21 mouse cellular contexts compared by ENCODE assay signal in the genomic region with DNA sequence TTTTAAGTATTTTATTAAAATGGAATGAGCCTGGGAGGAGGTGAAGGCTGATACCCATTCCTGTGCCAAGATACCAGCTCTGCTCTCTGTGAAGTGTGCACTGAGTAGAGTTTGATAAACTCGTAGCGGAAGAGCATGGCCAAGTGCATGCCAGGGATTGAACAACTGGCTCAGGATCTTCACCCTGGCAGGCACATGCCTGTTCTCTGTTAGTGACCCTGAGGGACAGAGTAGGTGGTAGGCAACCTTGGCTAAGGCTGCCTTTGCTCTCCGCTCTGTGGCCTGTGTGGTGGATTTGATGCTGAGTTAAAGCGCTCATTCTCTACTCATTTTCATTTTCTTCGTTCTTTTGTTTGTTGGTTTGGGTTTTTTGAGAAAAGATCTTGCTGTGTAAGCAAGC. TPM values are rescaled to one million over a fixed set of nuclear protein-coding genes. Genes with fewer than 3 reads are reported as not detected.
"Had no signal": no experiment of that assay in that cellular context is flagged by ENCODE, and none has a peak within 500 bp of the region (broad histone marks: within the 10 kb centered on the region; RNA-seq: fewer than 3 reads in every experiment).

No protein-coding gene starts in this region.

- DNase-seq: lung, adult 2 months; lung, postnatal 14 days; lung, postnatal 36 days; midbrain, embryonic 14.5 days; right cerebral cortex, postnatal 14 days; thymus, adult 2 months; thymus, postnatal 25 days; thymus, postnatal 4 days had no signal

- H3K27ac ChIP-seq: lung, embryonic 15.5 days; macrophage; midbrain, embryonic 12.5 days; neural tube, embryonic 12.5 days; stomach, embryonic 15.5 days; stomach, postnatal 0 days had no signal

- H3K27me3 ChIP-seq: lung, embryonic 15.5 days; megakaryocyte, embryonic 14.5 days; midbrain, embryonic 12.5 days; neural tube, embryonic 12.5 days; stomach, embryonic 15.5 days had no signal

- H3K4me1 ChIP-seq: lung, embryonic 15.5 days; megakaryocyte, embryonic 14.5 days; midbrain, embryonic 12.5 days; neural tube, embryonic 12.5 days; stomach, embryonic 15.5 days had no signal

- ATAC-seq: lung, postnatal 0 days had no signal

- H3K9ac ChIP-seq: lung, embryonic 15.5 days; midbrain, embryonic 12.5 days; neural tube, embryonic 12.5 days; stomach, embryonic 15.5 days had no signal

- H3K9me3 ChIP-seq: lung, embryonic 15.5 days; megakaryocyte, embryonic 14.5 days; midbrain, embryonic 12.5 days; neural tube, embryonic 12.5 days; stomach, embryonic 15.5 days had no signal

- H3K4me2 ChIP-seq: lung, embryonic 15.5 days; midbrain, embryonic 12.5 days; neural tube, embryonic 12.5 days; stomach, embryonic 15.5 days had no signal

- H3K4me3 ChIP-seq: lung, embryonic 15.5 days; megakaryocyte, embryonic 14.5 days; midbrain, embryonic 12.5 days; neural tube, embryonic 12.5 days; stomach, embryonic 15.5 days had no signal

RNA-seq across cellular contexts. Expression of a gene that starts 56.5 kb away (rescaled TPM):
- total RNA-seq: megakaryocyte progenitor cell, adult 5-6 weeks; midbrain, postnatal 0 days; monocyte, adult 5-6 weeks; neutrophil, adult 5-6 weeks had no signal
- polyA plus RNA-seq: lung, adult 2 months; lung, postnatal 0 days; macrophage; midbrain, embryonic 12.5 days; midbrain, embryonic 14.5 days; spleen, adult 2 months; thymus, adult 2 months had no signal

RNA-seq across cellular contexts. Expression of a gene that starts 59.8 kb away (rescaled TPM):
- total RNA-seq: megakaryocyte progenitor cell, adult 5-6 weeks; monocyte, adult 5-6 weeks; neutrophil, adult 5-6 weeks had no signal
- polyA plus RNA-seq: macrophage had no signal
